Mouse (Mus musculus): Measurements from ENCODE around the gene Gm49425.

DNA sequence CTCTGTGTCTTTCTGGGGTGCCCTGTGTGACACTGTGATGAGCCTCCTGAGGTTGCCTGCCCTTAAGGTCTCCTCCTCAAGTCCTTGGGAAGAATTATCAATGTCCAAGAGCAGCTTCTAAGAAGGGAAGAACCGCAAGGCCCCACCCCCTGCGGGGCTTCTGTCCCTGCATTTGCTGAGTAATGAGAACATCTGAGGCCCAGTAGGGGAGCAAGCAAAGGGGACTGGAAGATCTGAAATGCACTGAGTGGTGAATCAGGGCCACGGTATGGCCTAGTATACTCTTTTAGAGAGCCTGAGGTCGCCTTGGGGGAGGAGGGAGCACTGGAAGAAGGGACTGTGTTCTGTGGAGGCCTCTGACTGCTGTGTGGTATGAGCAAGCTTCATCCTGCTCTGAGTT is 35.0 kb downstream of the Gm49425 start:
- TF ChIP-seq GATA1 (IDR thresholded peaks at IDR 0.05; ENCODE audit: borderline replicate concordance, low read length) (no peak), FLI1 (IDR thresholded peaks at IDR 0.05; ENCODE audit: low read length) (no peak)

Data from megakaryocyte, embryonic 14.5 days (primary cell).